Mouse (Mus musculus) A20 (cell line): Measurements from ENCODE around the gene Gpnmb.
A peak's percentile ranks its signal among the peaks of the same experiment; 100 is the strongest.

Experiments used
- DNase-seq: peaks from one replicate; pipeline ENCODE4 v3.0.0-alpha.2; 2011; ENCODE audit warnings: low read depth, low spot score

Gpnmb gene

GRCm38 (mm10) chr6:49096933-49097461 is 60.7 kb downstream of the Gpnmb start:
- no peak for DNase-seq

GRCm38 (mm10) chr6:49097596-49098110 is 61.3 kb downstream of the Gpnmb start:
- DNase-seq = no peak

- DNase-seq = no peak
Observed at GRCm38 (mm10) chr6:49099086-49099485, 62.7 kb downstream of the Gpnmb start.

- DNase-seq = peak; percentile 89
Observed at GRCm38 (mm10) chr6:49106746-49107500, 70.6 kb downstream of the Gpnmb start.

- no peak for DNase-seq
Observed at GRCm38 (mm10) chr6:49109196-49109595, 72.8 kb downstream of the Gpnmb start.

- DNase-seq = no peak
Observed at GRCm38 (mm10) chr6:49113895-49114294, 77.5 kb downstream of the Gpnmb start.

GRCm38 (mm10) chr6:49114457-49114856 is 78.1 kb downstream of the Gpnmb start:
- no peak for DNase-seq

GRCm38 (mm10) chr6:49115550-49115949 is 79.2 kb downstream of the Gpnmb start:
- DNase-seq = peak; percentile 22

GRCm38 (mm10) chr6:49116241-49116640 is 79.9 kb downstream of the Gpnmb start:
- no peak for DNase-seq

GRCm38 (mm10) chr6:49118446-49118845 is 82.1 kb downstream of the Gpnmb start:
- DNase-seq = no peak

GRCm38 (mm10) chr6:49119462-49120135 is 83.3 kb downstream of the Gpnmb start:
- no peak for DNase-seq

- DNase-seq = no peak
Observed at GRCm38 (mm10) chr6:49120370-49120769, 84.0 kb downstream of the Gpnmb start.
